Mouse (Mus musculus) heart, adult 18-20 months (tissue): ENCODE results near the gene Olfr1110. TPM values are rescaled to one million over a fixed set of nuclear protein-coding genes. Genes with fewer than 3 reads are reported as not detected.
"Not testable (repeated sequence)": the region's sequence is repeated elsewhere in the genome, so short reads cannot be mapped to it uniquely, and the experiment has no call there.

ENCODE experiments used
- DNase-seq, 2 experiments: peaks; one replicate each; pipeline ENCODE4 v3.0.0; 2021 to 2022; ENCODE audit warnings: mixed read lengths in 1 of 2
- long read RNA-seq, 2 experiments: library from polyadenylated mRNA; stranded (forward); transcript quantifications; one replicate each; pipeline ENCODE4 v2.0.0; 2021
- total RNA-seq, 2 experiments: library from RNA; stranded (reverse); gene quantifications; 2 replicates each; pipeline ENCODE4 v1.2.3; 2021

Gene Olfr1110
- total RNA-seq: not detected
- long read RNA-seq, experiment 1: 0 reads
- long read RNA-seq, experiment 2: 0 reads

GRCm38 (mm10) chr2:87140200-87140599 lies at the start of gene Olfr1110:
Gene Olfr1110 (minus strand): TSS chr2:87140300.
- DNase-seq: no peak

GRCm38 (mm10) chr2:87187498-87187897 lies 47.4 kb upstream of the Olfr1110 start, which contains the start of gene Olfr1112:
Gene Olfr1112 (plus strand): TSS chr2:87187798.
- DNase-seq: no peak

GRCm38 (mm10) chr2:87167731-87168130 lies 27.6 kb upstream of the Olfr1110 start:
- not testable (repeated sequence) for DNase-seq

GRCm38 (mm10) chr2:87152524-87152923 lies 12.4 kb upstream of the Olfr1110 start, which contains the start of gene Olfr1111:
Gene Olfr1111 (minus strand): TSS chr2:87152624.
- DNase-seq: no peak

DNA sequence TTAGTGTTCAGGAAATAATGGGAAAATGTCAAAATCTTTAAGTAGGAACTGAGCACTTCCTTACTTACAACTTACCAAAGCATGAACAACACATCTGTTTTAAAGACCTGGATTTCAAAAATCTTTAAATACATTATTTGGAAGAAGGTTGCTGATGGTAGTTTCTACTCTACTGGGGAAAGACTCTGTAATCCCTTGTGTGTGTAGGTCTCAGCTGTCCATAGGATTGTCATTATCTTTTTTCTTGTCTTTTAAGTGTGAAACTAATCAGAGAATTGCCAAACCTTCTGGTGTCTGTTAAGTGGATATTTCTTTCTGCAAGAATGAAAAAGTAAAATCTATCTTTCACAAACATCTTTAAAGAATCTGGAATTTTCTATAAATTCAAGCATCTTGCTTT lies 25.6 kb downstream of the Olfr1110 start, which contains the start of gene Olfr259:
Olfr259 (minus strand) TSS at position 101 of the 400 bp plus-strand sequence.
- DNase-seq: no peak

DNA sequence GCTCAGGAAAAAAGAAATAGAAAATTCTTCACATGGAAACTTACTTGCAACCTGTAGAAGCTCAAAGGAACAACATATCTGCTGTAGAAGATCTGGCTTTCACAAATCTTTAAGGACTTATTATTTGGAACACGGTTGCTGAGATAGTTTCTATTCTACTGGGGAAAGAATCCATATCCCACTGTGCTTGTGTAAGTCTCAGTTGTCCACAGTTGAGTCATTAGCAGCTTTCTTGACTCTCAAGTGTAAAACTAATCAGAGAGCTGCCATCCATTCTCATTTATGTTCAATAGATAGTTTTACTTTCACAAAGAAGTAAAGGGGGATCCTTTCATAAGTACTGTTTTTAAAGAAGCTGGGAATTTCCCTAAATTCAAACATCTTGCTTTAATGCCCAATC lies 44.2 kb downstream of the Olfr1110 start, which contains the start of gene Olfr1109:
Olfr1109 (minus strand) TSS at position 101 of the 400 bp plus-strand sequence.
- no peak for DNase-seq

Other genes with a start within 250 kb of the Olfr1110 start
- not detected for gene Olfr1097, start 248.1 kb downstream of the Olfr1110 start, total RNA-seq
- gene Olfr1098, start 215.8 kb downstream of the Olfr1110 start, total RNA-seq: not detected
- not detected for gene Olfr1099, start 179.6 kb downstream of the Olfr1110 start, total RNA-seq
- not detected for gene Olfr1100, start 160.3 kb downstream of the Olfr1110 start, total RNA-seq
- not detected for gene Olfr1101, start 149.1 kb downstream of the Olfr1110 start, total RNA-seq
- gene Olfr1102, start 141.9 kb downstream of the Olfr1110 start, total RNA-seq: not detected
- gene Olfr1104, start 113.2 kb downstream of the Olfr1110 start, total RNA-seq: not detected
- gene Olfr1105, start 103.8 kb downstream of the Olfr1110 start, total RNA-seq: not detected
- gene Olfr1106, start 88.0 kb downstream of the Olfr1110 start, total RNA-seq: not detected
- not detected for gene Olfr1107, start 64.5 kb downstream of the Olfr1110 start, total RNA-seq
- gene Olfr1109, start 44.3 kb downstream of the Olfr1110 start, total RNA-seq: not detected
- not detected for gene Olfr259, start 25.7 kb downstream of the Olfr1110 start, total RNA-seq
- gene Olfr1111, start 12.3 kb upstream of the Olfr1110 start, total RNA-seq: not detected
- not detected for gene Olfr1112, start 47.5 kb upstream of the Olfr1110 start, total RNA-seq
- not detected for gene Olfr1113, start 68.7 kb upstream of the Olfr1110 start, total RNA-seq
- gene Olfr1115, start 107.7 kb upstream of the Olfr1110 start, total RNA-seq: not detected
- gene Olfr1116, start 127.2 kb upstream of the Olfr1110 start, total RNA-seq: not detected
- gene Olfr1118, start 167.3 kb upstream of the Olfr1110 start, total RNA-seq: not detected
- gene Olfr1120, start 214.5 kb upstream of the Olfr1110 start, total RNA-seq: not detected
- not detected for gene Olfr1121, start 229.6 kb upstream of the Olfr1110 start, total RNA-seq
- gene Olfr1122, start 245.5 kb upstream of the Olfr1110 start, total RNA-seq: not detected